Mouse (Mus musculus): ENCODE measurements at regions not wholly inside any gene's neighbourhood (a gene's known extent, or its start where the extent isn't known, plus 50 kb on each side); places are given as distances from the start of the nearest gene placed in this dataset.

GRCm38 (mm10) chr8:26656310-26657075 is 320.6 kb upstream of the Zfp703 start:
- Histone ChIP-seq H3K4me1 (ENCODE audit: control insufficient read depth, insufficient read depth, low read length) (no peaks in the 10 kb centered on the region), H3K27me3 (ENCODE audit: control insufficient read depth, insufficient read depth, low read length) (no peaks in the 10 kb centered on the region), H3K36me3 (replicated peaks; ENCODE audit: control insufficient read depth, insufficient read depth, low read depth, low read length) (no peaks in the 10 kb centered on the region), H3K4me3 (ENCODE audit: low read depth, low read length) (no peak overlapping the region), H3K27ac (replicated peaks; ENCODE audit: low read depth, low read length) (no peak overlapping the region), H3K9me3 (replicated peaks; ENCODE audit: control insufficient read depth, low read length) (no peaks in the 10 kb centered on the region), H3K4me2 (ENCODE audit: low read depth, low read length) (no peak overlapping the region), H3K9ac (replicated peaks; ENCODE audit: low read length) (no peak overlapping the region)
- WGBS: 85% methylated on average over 13 of the region's 13 CpGs
- no peak for ATAC-seq (replicated peaks; ENCODE audit: insufficient number of reproducible peaks, low FRiP score, low TSS enrichment, low read depth)
- DNase-seq (ENCODE audit: low spot score): no peak

GRCm38 (mm10) chr8:26659381-26659780 is 317.7 kb upstream of the Zfp703 start:
- Histone ChIP-seq H3K4me3 (ENCODE audit: low read depth, low read length) (no peak overlapping the region), H3K9me3 (replicated peaks; ENCODE audit: control insufficient read depth, low read length) (no peaks in the 10 kb centered on the region), H3K27ac (replicated peaks; ENCODE audit: low read depth, low read length) (no peak overlapping the region), H3K4me1 (ENCODE audit: control insufficient read depth, insufficient read depth, low read length) (no peaks in the 10 kb centered on the region), H3K27me3 (ENCODE audit: control insufficient read depth, insufficient read depth, low read length) (no peaks in the 10 kb centered on the region), H3K36me3 (replicated peaks; ENCODE audit: control insufficient read depth, insufficient read depth, low read depth, low read length) (no peaks in the 10 kb centered on the region), H3K9ac (replicated peaks; ENCODE audit: low read length) (no peak overlapping the region), H3K4me2 (ENCODE audit: low read depth, low read length) (no peak overlapping the region)
- 43% methylated on average over 1 of the region's 1 CpGs for WGBS
- DNase-seq (ENCODE audit: low spot score): peak; percentile 43
- no peak for ATAC-seq (replicated peaks; ENCODE audit: insufficient number of reproducible peaks, low FRiP score, low TSS enrichment, low read depth)

GRCm38 (mm10) chr8:26669541-26669940 is 307.6 kb upstream of the Zfp703 start:
- Histone ChIP-seq H3K4me1 (ENCODE audit: control insufficient read depth, insufficient read depth, low read length) (peaks cover 3% of the 10 kb centered on the region; the same call in 1 of the 2 replicates), H3K4me3 (ENCODE audit: low read depth, low read length) (no peak overlapping the region), H3K4me2 (ENCODE audit: low read depth, low read length) (no peak overlapping the region), H3K27ac (replicated peaks; ENCODE audit: low read depth, low read length) (no peak overlapping the region), H3K36me3 (replicated peaks; ENCODE audit: control insufficient read depth, insufficient read depth, low read depth, low read length) (no peaks in the 10 kb centered on the region), H3K9ac (replicated peaks; ENCODE audit: low read length) (no peak overlapping the region), H3K9me3 (replicated peaks; ENCODE audit: control insufficient read depth, low read length) (no peaks in the 10 kb centered on the region), H3K27me3 (ENCODE audit: control insufficient read depth, insufficient read depth, low read length) (no peaks in the 10 kb centered on the region)
- DNase-seq (ENCODE audit: low spot score) (no peak), ATAC-seq (replicated peaks; ENCODE audit: insufficient number of reproducible peaks, low FRiP score, low TSS enrichment, low read depth) (no peak)
- 85% methylated on average over 3 of the region's 3 CpGs for WGBS

GRCm38 (mm10) chr8:26672486-26673395 is 304.4 kb upstream of the Zfp703 start:
- no peaks in the 10 kb centered on the region for H3K9me3 ChIP-seq (replicated peaks; ENCODE audit: control insufficient read depth, low read length)
- 0 out of 2 replicates have a peak overlapping the region, but pooled peaks have one; percentile 36 for H3K27ac ChIP-seq (replicated peaks; ENCODE audit: low read depth, low read length)
- no peak overlapping the region for H3K4me2 ChIP-seq (ENCODE audit: low read depth, low read length)
- 16% methylated on average over 9 of the region's 9 CpGs for WGBS
- peak; percentile 79 for DNase-seq (ENCODE audit: low spot score)
- H3K4me3 ChIP-seq (ENCODE audit: low read depth, low read length): no peak overlapping the region
- ATAC-seq (replicated peaks; ENCODE audit: insufficient number of reproducible peaks, low FRiP score, low TSS enrichment, low read depth): peak; percentile 68
- H3K9ac ChIP-seq (replicated peaks; ENCODE audit: low read length): no peak overlapping the region
- no peaks in the 10 kb centered on the region for H3K36me3 ChIP-seq (replicated peaks; ENCODE audit: control insufficient read depth, insufficient read depth, low read depth, low read length)
- peaks cover 3% of the 10 kb centered on the region; the same call in 1 of the 2 replicates for H3K4me1 ChIP-seq (ENCODE audit: control insufficient read depth, insufficient read depth, low read length)
- no peaks in the 10 kb centered on the region for H3K27me3 ChIP-seq (ENCODE audit: control insufficient read depth, insufficient read depth, low read length)

GRCm38 (mm10) chr8:26677584-26678138 is 299.5 kb upstream of the Zfp703 start:
- no peak overlapping the region for H3K4me3 ChIP-seq (ENCODE audit: low read depth, low read length)
- no peak; the same call in 1 of the 2 replicates for ATAC-seq (replicated peaks; ENCODE audit: insufficient number of reproducible peaks, low FRiP score, low TSS enrichment, low read depth)
- H3K4me1 ChIP-seq (ENCODE audit: control insufficient read depth, insufficient read depth, low read length): peaks cover 3% of the 10 kb centered on the region; the same call in 1 of the 2 replicates
- H3K9me3 ChIP-seq (replicated peaks; ENCODE audit: control insufficient read depth, low read length): no peaks in the 10 kb centered on the region
- WGBS: 40% methylated on average over 18 of the region's 18 CpGs
- peak overlapping the region; percentile 5; the same call in 1 of the 2 replicates for H3K4me2 ChIP-seq (ENCODE audit: low read depth, low read length)
- no peaks in the 10 kb centered on the region for H3K27me3 ChIP-seq (ENCODE audit: control insufficient read depth, insufficient read depth, low read length)
- peak; percentile 84 for DNase-seq (ENCODE audit: low spot score)
- no peaks in the 10 kb centered on the region for H3K36me3 ChIP-seq (replicated peaks; ENCODE audit: control insufficient read depth, insufficient read depth, low read depth, low read length)
- no peak overlapping the region for H3K27ac ChIP-seq (replicated peaks; ENCODE audit: low read depth, low read length)
- H3K9ac ChIP-seq (replicated peaks; ENCODE audit: low read length): no peak overlapping the region

- Histone ChIP-seq H3K27me3 (ENCODE audit: control insufficient read depth, insufficient read depth, low read length) (no peaks in the 10 kb centered on the region), H3K4me2 (ENCODE audit: low read depth, low read length) (no peak overlapping the region), H3K4me3 (ENCODE audit: low read depth, low read length) (no peak overlapping the region), H3K27ac (replicated peaks; ENCODE audit: low read depth, low read length) (no peak overlapping the region), H3K9ac (replicated peaks; ENCODE audit: low read length) (no peak overlapping the region), H3K4me1 (ENCODE audit: control insufficient read depth, insufficient read depth, low read length) (no peaks in the 10 kb centered on the region), H3K9me3 (replicated peaks; ENCODE audit: control insufficient read depth, low read length) (no peaks in the 10 kb centered on the region), H3K36me3 (replicated peaks; ENCODE audit: control insufficient read depth, insufficient read depth, low read depth, low read length) (no peaks in the 10 kb centered on the region)
- ATAC-seq (replicated peaks; ENCODE audit: insufficient number of reproducible peaks, low FRiP score, low TSS enrichment, low read depth): no peak
- no peak for DNase-seq (ENCODE audit: low spot score)
- WGBS: 73% methylated on average over 11 of the region's 11 CpGs
Measured at GRCm38 (mm10) chr8:26680891-26681381, 296.2 kb upstream of the Zfp703 start.

GRCm38 (mm10) chr8:26687146-26687545 is 290.0 kb upstream of the Zfp703 start:
- Histone ChIP-seq H3K9me3 (replicated peaks; ENCODE audit: control insufficient read depth, low read length) (no peaks in the 10 kb centered on the region), H3K4me3 (ENCODE audit: low read depth, low read length) (no peak overlapping the region), H3K9ac (replicated peaks; ENCODE audit: low read length) (no peak overlapping the region), H3K27me3 (ENCODE audit: control insufficient read depth, insufficient read depth, low read length) (no peaks in the 10 kb centered on the region), H3K4me1 (ENCODE audit: control insufficient read depth, insufficient read depth, low read length) (no peaks in the 10 kb centered on the region; the same call in 1 of the 2 replicates), H3K4me2 (ENCODE audit: low read depth, low read length) (no peak overlapping the region), H3K36me3 (replicated peaks; ENCODE audit: control insufficient read depth, insufficient read depth, low read depth, low read length) (no peaks in the 10 kb centered on the region), H3K27ac (replicated peaks; ENCODE audit: low read depth, low read length) (no peak overlapping the region)
- peak; percentile 66 for DNase-seq (ENCODE audit: low spot score)
- no peak for ATAC-seq (replicated peaks; ENCODE audit: insufficient number of reproducible peaks, low FRiP score, low TSS enrichment, low read depth)

Data from embryonic facial prominence, embryonic 11.5 days (tissue).